Mouse (Mus musculus) olfactory bulb, adult 2 months (tissue): Measurements from ENCODE around the gene Cenpx. TPM values are rescaled to one million over a fixed set of nuclear protein-coding genes. Genes with fewer than 3 reads are reported as not detected.
"Not testable (repeated sequence)": the region's sequence is repeated elsewhere in the genome, so short reads cannot be mapped to it uniquely, and the experiment has no call there.

Source experiments
- H3K27ac ChIP-seq: fragments of 200-500 bp; 2 replicates; pipeline ENCODE4 v1.5.1; 2012; ENCODE audit warnings: low read depth, low read length; ENCODE audit not compliant: insufficient read depth
- H3K4me1 ChIP-seq: fragments of 200-500 bp; 2 replicates; pipeline ENCODE4 v1.6.1; 2012; ENCODE audit warnings: low read length; ENCODE audit not compliant: control insufficient read depth, insufficient read depth
- H3K4me3 ChIP-seq: fragments of 200-500 bp; 2 replicates; pipeline ENCODE4 v1.5.1; 2012; ENCODE audit warnings: mild to moderate bottlenecking, low read depth, low read length, moderate library complexity; ENCODE audit not compliant: insufficient read depth
- CTCF ChIP-seq: fragments of 200-500 bp; IDR thresholded peaks from 2 replicates; pipeline ENCODE4 v1.5.1; 2012; ENCODE audit warnings: low read depth, mild to moderate bottlenecking, low read length, moderate library complexity; ENCODE audit not compliant: insufficient read depth
- POLR2A ChIP-seq: fragments of 200-500 bp; IDR thresholded peaks from 2 replicates; pipeline ENCODE4 v1.6.1; 2012; ENCODE audit warnings: mild to moderate bottlenecking, low read depth, low read length, moderate library complexity; ENCODE audit not compliant: insufficient read depth
- WGBS: fragments of 180-500 bp; shearing (Covaris S2); methylation state at CpG from one replicate; pipeline ENCODE4 v1.1.7; 2018; 5-methylcytosine and 5-hydroxymethylcytosine counted together
- polyA plus RNA-seq: library from polyadenylated mRNA; stranded (reverse); fragments of >200 nt; gene quantifications from 2 replicates; pipeline ENCODE4 v1.2.4, GENCODE M21; 2012; ENCODE audit warnings: low replicate concordance; ENCODE audit not compliant: missing spikeins, insufficient read depth, insufficient read length

Cenpx gene
- not detected in 2 replicates for polyA plus RNA-seq

DNA sequence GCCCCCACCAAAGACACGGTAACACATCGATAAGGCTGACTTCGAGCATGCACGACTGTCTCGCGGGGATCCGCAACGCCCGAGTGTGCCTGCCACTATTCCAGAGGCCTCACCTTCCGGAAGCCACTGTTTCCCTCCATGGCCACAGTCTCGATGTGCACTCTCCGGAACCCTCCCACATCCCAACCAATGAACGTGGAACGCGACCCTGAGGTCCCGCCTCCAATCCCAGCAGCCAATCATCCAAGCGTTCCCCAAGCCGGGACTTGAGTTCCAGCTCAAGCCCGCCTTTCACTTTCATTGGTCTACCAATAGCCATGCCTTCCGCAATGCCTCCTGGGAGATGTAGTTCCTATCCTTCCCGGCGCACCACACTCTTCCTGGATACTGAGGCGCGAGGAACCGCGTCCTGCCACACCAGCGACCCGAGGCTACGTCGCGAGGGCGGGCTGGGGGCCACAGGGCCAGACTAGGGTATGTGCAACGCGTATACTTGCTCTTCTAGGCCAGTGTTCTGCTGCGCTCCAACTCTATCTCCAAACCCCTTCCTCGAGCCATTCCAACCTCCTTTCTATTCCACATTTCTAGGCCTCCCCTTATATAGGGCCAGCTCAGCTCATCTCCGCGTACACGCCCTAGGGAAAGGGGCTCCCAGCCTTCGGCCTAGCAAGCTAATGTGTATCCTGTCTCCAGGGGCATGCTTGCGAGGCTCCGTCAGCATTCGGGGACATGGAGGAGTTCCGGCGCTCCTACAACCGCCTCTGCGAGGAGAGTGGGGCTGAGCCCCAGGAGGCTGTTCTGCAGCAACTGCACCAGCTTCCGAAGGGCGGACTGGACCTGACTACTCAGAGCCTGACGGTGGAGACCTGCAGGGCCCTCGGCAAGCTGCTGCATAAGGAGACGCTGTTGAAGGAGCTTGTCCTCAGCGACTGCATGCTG lies at the start of gene Cenpx, which contains the start of gene Lrrc45:
Gene Cenpx (minus strand): TSS at position 159 of the 939 bp plus-strand sequence.
Gene Lrrc45 (plus strand): TSS at position 346 of the 939 bp plus-strand sequence.
- TF ChIP-seq POLR2A (peak; percentile 32; the same call in 1 of the 2 replicates), CTCF (no peak)
- H3K27ac ChIP-seq: no peak within 1 kb of the TSS

DNA sequence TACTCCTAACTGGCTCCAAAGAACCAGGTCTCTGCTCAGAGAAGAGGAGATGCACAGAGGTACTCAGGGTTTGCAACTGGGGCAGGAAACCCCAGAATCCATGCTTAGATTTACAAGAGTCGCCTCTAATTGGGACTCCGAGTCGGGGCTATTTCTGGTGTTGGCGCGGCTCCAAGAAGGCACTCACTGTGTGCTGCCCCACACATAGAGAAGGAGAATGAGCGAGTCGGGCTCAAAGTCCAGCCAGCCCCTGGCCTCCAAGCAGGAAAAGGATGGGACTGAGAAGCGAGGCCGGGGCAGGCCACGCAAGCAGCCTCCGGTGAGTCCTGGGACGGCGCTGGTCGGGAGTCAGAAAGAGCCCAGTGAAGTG lies 49.1 kb upstream of the Cenpx start, which contains the start of gene Hmga1b:
Gene Hmga1b (plus strand): TSS at position 123 of the 370 bp plus-strand sequence.
- H3K27ac ChIP-seq, H3K4me3 ChIP-seq, H3K4me1 ChIP-seq: not testable (repeated sequence)
- WGBS: 14% methylated on average over 14 of the region's 14 CpGs

More for the DNA sequence above, at the start of gene Cenpx, which contains the start of gene Lrrc45:
- peak within 1 kb of the TSS; percentile 74 for H3K4me3 ChIP-seq
- peaks cover 23% of the 10 kb centered on the region for H3K4me1 ChIP-seq
- under 1% methylated on average over 53 of the region's 53 CpGs for WGBS

DNA sequence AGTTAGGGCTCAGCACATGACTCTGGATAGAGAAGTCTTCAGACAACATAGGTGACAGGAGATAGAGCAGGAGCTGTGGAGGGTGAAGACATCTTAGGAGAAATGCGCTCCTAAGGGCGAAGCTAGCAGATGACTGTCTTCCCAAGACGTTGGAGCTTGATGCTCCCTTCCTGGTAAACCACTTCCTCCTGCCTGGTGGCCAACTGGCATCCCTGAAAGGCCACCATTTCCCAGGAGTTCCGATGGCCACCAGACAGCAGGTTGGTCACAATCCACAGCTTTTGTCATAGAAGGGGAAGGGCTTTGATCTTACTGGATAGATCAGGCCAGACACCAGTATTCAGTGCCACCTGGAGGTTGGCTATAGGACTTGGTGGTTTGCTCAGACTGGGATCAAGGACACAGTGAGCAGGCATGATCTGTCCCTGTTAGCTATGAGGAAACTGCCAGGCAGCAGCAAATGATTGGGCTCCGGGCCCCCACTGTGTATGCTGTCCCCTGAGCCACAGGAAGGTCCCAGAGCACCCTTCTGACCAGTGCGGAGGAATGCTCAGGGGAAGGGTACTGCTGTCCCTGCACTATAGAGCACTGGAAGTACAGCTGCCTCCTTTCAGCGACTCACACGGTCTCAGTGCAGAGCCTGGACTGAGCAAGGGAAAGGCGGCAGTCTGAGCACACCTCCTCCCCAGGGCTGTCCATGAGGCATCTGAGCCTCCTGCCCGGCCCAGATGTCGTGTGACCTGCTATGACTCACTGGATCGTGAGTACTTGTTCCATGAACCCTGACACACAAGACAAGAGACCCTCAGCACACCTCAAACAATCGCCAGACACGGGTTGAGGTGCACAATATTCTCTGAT lies 48.5 kb upstream of the Cenpx start:
- Histone ChIP-seq H3K27ac (no peak overlapping the region), H3K4me3 (no peak overlapping the region), H3K4me1 (peaks cover 4% of the 10 kb centered on the region)
- TF ChIP-seq POLR2A: no peak
- no peak for TF ChIP-seq CTCF
- 68% methylated on average over 14 of the region's 14 CpGs for WGBS

DNA sequence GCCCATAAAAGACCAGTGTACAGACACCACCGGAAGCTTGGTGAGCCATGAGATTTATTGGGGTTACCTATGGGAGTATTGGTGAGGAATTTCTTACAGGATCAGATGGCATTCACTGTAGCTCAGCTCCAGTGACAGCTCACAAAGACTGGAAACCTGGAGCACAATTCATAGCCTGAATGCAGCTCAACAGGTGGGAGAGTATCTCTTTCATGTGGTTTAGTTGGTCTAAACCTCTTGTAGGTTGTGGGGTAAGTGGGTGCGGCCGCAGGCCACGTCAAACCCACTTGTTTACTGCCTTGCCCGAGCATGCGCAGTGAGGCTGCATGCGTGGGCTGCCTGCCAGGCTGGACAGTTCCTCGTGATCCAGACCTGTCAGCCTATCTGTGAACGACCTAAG lies 46.7 kb upstream of the Cenpx start:
- peaks cover 4% of the 10 kb centered on the region for H3K4me1 ChIP-seq
- TF ChIP-seq POLR2A (no peak), CTCF (no peak)
- WGBS: 86% methylated on average over 9 of the region's 9 CpGs

DNA sequence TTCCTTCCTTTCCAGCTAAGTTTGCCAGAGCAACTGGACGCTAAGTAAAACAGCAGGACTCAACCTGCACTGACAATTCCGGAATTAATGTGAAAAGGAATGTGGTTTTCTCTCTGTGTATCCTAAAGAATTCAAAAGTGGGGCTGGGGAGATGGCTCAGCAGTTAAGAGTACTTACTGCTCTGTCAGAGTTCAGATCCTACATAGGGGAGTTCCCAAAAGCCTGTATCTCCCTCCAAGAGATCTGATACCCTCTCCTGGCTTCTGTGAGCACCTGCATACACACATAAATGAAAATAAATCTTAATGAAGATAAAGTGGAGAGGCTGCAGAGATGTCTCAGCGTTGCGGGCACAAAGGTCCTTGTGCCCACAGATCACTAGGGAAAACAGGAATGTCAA lies 38.1 kb upstream of the Cenpx start:
- TF ChIP-seq POLR2A (no peak), CTCF (no peak)
- H3K4me1 ChIP-seq: no peaks in the 10 kb centered on the region
- no peak overlapping the region for H3K4me3 ChIP-seq
- WGBS: 81% methylated on average over 4 of the region's 4 CpGs
- no peak overlapping the region for H3K27ac ChIP-seq

More for the DNA sequence above, 46.7 kb upstream of the Cenpx start:
- no peak overlapping the region for H3K27ac ChIP-seq
- H3K4me3 ChIP-seq: no peak overlapping the region

DNA sequence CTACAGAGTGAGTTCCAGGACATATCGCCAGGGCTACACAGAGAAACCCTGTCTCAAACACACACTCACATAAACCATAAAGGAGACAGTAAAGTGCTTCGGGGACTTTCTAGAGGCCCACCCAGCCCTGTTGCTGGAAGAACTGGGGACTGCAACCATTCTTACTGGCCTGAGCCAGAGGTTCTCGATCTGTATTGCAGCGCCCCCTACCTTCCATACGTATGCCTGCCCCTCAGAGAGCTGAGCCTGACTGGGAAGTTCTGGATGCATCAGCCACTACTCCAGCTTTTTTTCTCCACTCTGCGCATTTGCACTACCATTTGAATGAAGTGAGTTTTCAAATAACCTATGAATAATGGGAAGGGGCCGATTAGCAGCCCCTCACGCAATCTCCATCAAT lies 35.9 kb upstream of the Cenpx start:
- H3K4me1 ChIP-seq: no peaks in the 10 kb centered on the region
- no peak overlapping the region for H3K27ac ChIP-seq
- 58% methylated on average over 8 of the region's 8 CpGs for WGBS
- H3K4me3 ChIP-seq: no peak overlapping the region
- TF ChIP-seq CTCF: no peak
- no peak for TF ChIP-seq POLR2A

DNA sequence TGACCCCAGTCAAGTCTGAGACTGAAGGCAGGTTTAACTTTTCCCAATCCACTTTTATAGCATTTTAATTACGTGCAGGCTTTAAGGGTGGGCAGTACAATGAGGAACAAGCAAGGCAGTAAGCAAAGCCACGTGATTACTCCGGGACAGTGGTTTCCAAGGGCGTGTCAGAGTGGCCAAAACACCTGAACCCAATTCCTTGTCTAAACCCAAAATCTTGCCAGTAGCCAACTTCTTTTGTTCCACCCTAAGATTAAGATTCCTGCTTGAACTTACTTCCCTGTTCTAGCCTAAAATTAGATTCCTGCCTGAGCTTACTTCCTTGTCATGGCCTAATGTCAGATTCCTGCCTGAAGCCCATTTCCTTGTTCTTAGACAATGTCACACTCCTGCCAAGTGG lies 34.4 kb upstream of the Cenpx start:
- TF ChIP-seq POLR2A (no peak), CTCF (no peak)
- WGBS: 75% methylated on average over 4 of the region's 4 CpGs
- Histone ChIP-seq H3K4me3 (no peak overlapping the region), H3K4me1 (no peaks in the 10 kb centered on the region), H3K27ac (no peak overlapping the region)

DNA sequence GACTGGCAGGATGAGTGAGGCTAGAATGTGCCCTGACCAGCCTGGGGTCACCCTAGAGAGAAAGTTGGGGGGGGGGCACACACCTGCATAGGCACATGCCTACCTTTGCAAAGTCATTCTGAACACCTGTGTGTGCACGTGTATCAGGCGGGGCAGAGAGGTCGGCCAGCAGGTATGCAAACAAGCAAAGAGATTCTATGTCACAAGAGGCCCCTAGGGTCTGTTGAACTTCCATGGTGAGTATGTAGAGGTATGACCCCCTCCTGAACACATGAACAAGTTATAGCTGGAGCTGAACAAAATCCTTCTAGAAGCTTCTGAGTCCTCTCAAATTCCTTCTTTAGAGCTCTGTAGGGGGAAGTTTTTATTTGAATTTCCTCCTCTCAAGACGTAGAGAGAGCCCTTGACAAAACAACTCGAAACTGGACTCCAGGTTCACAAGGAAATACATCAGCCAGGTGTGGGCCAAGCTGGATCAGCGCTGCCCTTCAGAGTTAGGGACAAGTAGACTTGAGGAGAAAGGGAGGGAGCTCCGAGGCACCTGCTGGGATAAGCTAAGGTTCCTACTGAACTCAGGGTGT lies 30.7 kb upstream of the Cenpx start:
- H3K4me1 ChIP-seq: no peaks in the 10 kb centered on the region
- H3K4me3 ChIP-seq: no peak overlapping the region
- WGBS: 80% methylated on average over 7 of the region's 7 CpGs
- TF ChIP-seq CTCF (no peak), POLR2A (no peak)
- H3K27ac ChIP-seq: no peak overlapping the region
